Mouse (Mus musculus) midbrain, embryonic 13.5 days (tissue): ENCODE results near the gene Cradd. TPM values are rescaled to one million over a fixed set of nuclear protein-coding genes. Genes with fewer than 3 reads are reported as not detected.

Experiments used
- ATAC-seq: fragments of 200-750 bp; cut with Nextera tagmentation; 2 replicates; pipeline ENCODE4 v1.8.0; 2017; ENCODE audit warnings: mild to moderate bottlenecking, moderate TSS enrichment, moderate library complexity
- H3K27ac ChIP-seq: fragments of 300-500 bp; sonication (generic); 2 replicates; pipeline ENCODE4 v1.5.1; 2015; ENCODE audit warnings: inconsistent platforms, mild to moderate bottlenecking, moderate library complexity
- H3K27me3 ChIP-seq: fragments of 300-500 bp; sonication (generic); 2 replicates; pipeline ENCODE4 v1.6.1; 2015; ENCODE audit warnings: mild to moderate bottlenecking, inconsistent platforms
- H3K36me3 ChIP-seq: fragments of 300-500 bp; sonication (generic); 2 replicates; pipeline ENCODE4 v1.6.1; 2015; ENCODE audit warnings: mild to moderate bottlenecking, inconsistent platforms
- H3K4me1 ChIP-seq: fragments of 300-500 bp; sonication (generic); replicated peaks from 2 replicates; pipeline ENCODE4 v1.6.1; 2015; ENCODE audit warnings: inconsistent platforms
- H3K4me2 ChIP-seq: fragments of 300-500 bp; sonication (generic); replicated peaks from 2 replicates; pipeline ENCODE4 v1.6.1; 2015; ENCODE audit warnings: moderate library complexity, mild to moderate bottlenecking, inconsistent platforms
- H3K4me3 ChIP-seq: fragments of 300-500 bp; sonication (generic); replicated peaks from 2 replicates; pipeline ENCODE4 v1.5.1; 2015; ENCODE audit warnings: mild to moderate bottlenecking, inconsistent platforms
- H3K9ac ChIP-seq: fragments of 300-500 bp; sonication (generic); replicated peaks from 2 replicates; pipeline ENCODE4 v1.6.1; 2015; ENCODE audit warnings: mild to moderate bottlenecking, inconsistent platforms
- H3K9me3 ChIP-seq: fragments of 300-500 bp; sonication (generic); 2 replicates; pipeline ENCODE4 v1.6.1; 2016; ENCODE audit warnings: mild to moderate bottlenecking, inconsistent platforms
- WGBS: fragments of 180-500 bp; shearing (Covaris S2); methylation state at CpG from one replicate; pipeline ENCODE4 v1.1.7; 2015; 5-methylcytosine and 5-hydroxymethylcytosine counted together
- polyA plus RNA-seq: library from polyadenylated mRNA; unstranded; fragments of >200 nt; fragmentation: Nextera tagmentation; extraction: Ambion mirVana; gene quantifications from 2 replicates; pipeline ENCODE4 v1.2.1, GENCODE M21; 2015

Cradd gene
- polyA plus RNA-seq, 1 experiment from 2014 or later: 10.7 TPM

GRCm38 (mm10) chr10:95248362-95248761, 75.6 kb downstream of the Cradd start:
- no peak for ATAC-seq
- H3K4me2 ChIP-seq: no peak overlapping the region
- WGBS: 60% methylated on average over 6 of the region's 6 CpGs
- H3K27me3 ChIP-seq: no peaks in the 10 kb centered on the region; the same call in 1 of the 2 replicates
- no peak overlapping the region for H3K27ac ChIP-seq
- no peak overlapping the region for H3K9ac ChIP-seq
- H3K4me3 ChIP-seq: no peak overlapping the region
- H3K4me1 ChIP-seq: peaks cover 5% of the 10 kb centered on the region
- H3K36me3 ChIP-seq: no peaks in the 10 kb centered on the region
- no peaks in the 10 kb centered on the region for H3K9me3 ChIP-seq

DNA sequence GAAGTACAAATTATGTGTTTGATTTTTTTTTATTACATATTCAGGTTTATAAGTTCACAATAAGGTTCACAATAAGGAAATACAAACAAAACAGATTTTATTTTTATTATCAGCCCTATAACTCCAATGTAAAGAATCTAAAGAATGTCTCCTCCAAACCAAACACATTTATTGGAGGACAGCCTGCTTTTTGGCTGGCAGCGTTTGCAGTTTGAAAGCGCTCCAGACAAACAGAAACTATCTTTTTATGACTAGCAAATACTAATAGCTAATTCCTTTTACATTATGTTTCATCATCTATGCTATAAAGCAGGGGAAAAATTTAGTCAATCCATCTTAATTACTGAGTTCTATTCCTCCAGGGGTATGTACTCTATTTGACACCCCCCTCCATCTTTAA, 77.2 kb downstream of the Cradd start:
- Histone ChIP-seq H3K4me1 (peaks cover 5% of the 10 kb centered on the region), H3K27ac (no peak overlapping the region), H3K4me3 (no peak overlapping the region), H3K4me2 (no peak overlapping the region), H3K27me3 (no peaks in the 10 kb centered on the region), H3K36me3 (no peaks in the 10 kb centered on the region), H3K9ac (no peak overlapping the region), H3K9me3 (no peaks in the 10 kb centered on the region)
- ATAC-seq: no peak
- WGBS: 86% methylated on average over 2 of the region's 2 CpGs

DNA sequence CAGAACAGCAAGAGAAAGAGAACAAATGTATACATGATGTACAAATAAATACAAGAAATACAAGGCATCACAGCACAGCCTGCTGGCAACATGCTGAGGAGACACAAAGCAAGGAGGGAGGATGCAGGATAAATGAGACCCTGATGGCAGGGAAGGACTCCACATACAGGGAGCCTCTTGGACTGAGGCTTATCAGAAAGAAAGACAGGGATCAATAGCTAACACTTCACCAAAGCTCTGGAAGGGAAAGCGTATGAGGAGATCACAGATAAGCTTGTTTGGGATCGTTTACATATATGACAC, 78.3 kb downstream of the Cradd start:
- H3K9me3 ChIP-seq: no peaks in the 10 kb centered on the region
- peak overlapping the region; percentile 2; the same call in 1 of the 2 replicates for H3K27ac ChIP-seq
- 68% methylated on average over 2 of the region's 2 CpGs for WGBS
- peak; percentile 63; the same call in 1 of the 2 replicates for ATAC-seq
- no peak overlapping the region for H3K4me2 ChIP-seq
- no peaks in the 10 kb centered on the region for H3K27me3 ChIP-seq
- no peaks in the 10 kb centered on the region for H3K36me3 ChIP-seq
- H3K4me1 ChIP-seq: peaks cover 5% of the 10 kb centered on the region
- H3K4me3 ChIP-seq: no peak overlapping the region
- H3K9ac ChIP-seq: no peak overlapping the region

- peak; percentile 75 for ATAC-seq
- 37% methylated on average over 23 of the region's 23 CpGs for WGBS
- no peaks in the 10 kb centered on the region for H3K36me3 ChIP-seq
- H3K9ac ChIP-seq: no peak overlapping the region
- H3K27me3 ChIP-seq: no peaks in the 10 kb centered on the region
- H3K27ac ChIP-seq: peak overlapping the region; percentile 2; the same call in 1 of the 2 replicates
- no peaks in the 10 kb centered on the region for H3K9me3 ChIP-seq
- H3K4me1 ChIP-seq: peaks cover 6% of the 10 kb centered on the region
- 0 out of 2 replicates have a peak overlapping the region, but pooled peaks have one; percentile 11 for H3K4me2 ChIP-seq
- no peak overlapping the region for H3K4me3 ChIP-seq
Observed at GRCm38 (mm10) chr10:95244961-95245679, 78.8 kb downstream of the Cradd start.

DNA sequence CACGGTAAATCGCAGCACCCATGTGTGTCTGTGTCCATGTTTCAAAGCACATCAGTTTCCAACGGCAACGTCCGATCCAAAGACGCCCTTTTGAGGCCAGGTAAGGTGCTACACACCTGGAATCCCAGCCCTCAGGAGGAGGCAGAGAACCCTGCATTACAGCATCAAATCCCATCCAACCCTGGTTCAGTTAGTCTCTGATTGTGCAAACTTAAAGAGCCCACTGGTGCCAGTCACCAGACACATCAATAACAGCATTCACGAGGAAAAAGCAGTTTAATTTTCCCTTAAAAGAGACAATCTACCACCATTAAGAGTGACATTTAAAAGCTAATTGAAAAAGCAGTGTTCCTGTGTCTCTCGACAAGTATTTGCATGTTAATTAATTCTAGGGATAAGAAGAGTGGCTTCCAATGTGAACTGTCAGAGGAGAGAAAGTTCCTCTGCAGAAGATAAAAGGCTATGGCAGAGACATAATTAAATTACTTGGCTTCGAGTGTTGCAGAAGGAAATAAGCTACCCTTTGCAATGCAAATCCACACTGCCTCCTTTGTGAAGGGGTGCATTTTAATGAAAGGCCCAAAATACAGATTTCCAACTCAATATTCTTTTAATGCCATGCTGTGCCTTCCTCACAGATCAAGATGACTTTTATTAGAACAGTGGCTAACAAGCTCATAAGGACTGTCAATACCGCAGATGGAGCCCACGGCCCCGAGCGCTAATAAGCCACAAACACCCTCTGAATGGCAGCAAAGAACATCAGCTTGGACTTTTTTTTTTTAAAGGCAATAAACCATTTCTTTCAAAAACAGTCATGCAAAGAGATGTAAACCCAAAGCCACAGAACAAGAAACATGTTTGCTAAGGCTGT, 84.5 kb downstream of the Cradd start:
- Histone ChIP-seq H3K27me3 (no peaks in the 10 kb centered on the region), H3K9ac (no peak overlapping the region), H3K4me3 (no peak overlapping the region), H3K36me3 (no peaks in the 10 kb centered on the region), H3K9me3 (no peaks in the 10 kb centered on the region), H3K4me1 (peaks cover 39% of the 10 kb centered on the region), H3K4me2 (no peak overlapping the region), H3K27ac (peak overlapping the region; percentile 77)
- 27% methylated on average over 13 of the region's 13 CpGs for WGBS
- peak; percentile 80 for ATAC-seq

DNA sequence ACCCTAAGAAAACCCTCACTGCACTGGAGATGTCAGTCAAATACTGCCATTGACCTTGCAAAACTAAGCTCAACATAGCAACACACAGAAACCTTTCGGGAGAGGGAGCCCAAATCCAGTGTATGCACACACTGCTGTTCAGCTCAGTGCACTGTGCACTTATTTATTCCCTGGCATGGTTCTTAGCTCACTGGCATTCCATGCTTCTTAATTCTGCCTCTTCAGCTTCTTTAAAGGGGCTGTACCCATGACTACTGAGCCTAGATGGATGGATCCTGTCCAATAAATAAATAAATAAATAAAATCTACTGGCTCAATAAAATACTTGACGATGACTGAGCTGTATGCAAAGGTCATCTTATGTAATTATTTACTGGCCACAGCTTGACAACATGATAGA, 85.3 kb downstream of the Cradd start:
- Histone ChIP-seq H3K27me3 (no peaks in the 10 kb centered on the region), H3K9ac (no peak overlapping the region), H3K9me3 (no peaks in the 10 kb centered on the region), H3K27ac (peak overlapping the region; percentile 77), H3K36me3 (no peaks in the 10 kb centered on the region), H3K4me2 (no peak overlapping the region), H3K4me1 (peaks cover 39% of the 10 kb centered on the region), H3K4me3 (no peak overlapping the region)
- no peak for ATAC-seq
- 70% methylated on average over 2 of the region's 2 CpGs for whole genome bisulfite sequencing

- no peak overlapping the region for H3K9ac ChIP-seq
- H3K27ac ChIP-seq: no peak overlapping the region
- no peak overlapping the region for H3K4me3 ChIP-seq
- no peaks in the 10 kb centered on the region for H3K36me3 ChIP-seq
- H3K9me3 ChIP-seq: no peaks in the 10 kb centered on the region
- WGBS: 41% methylated on average over 8 of the region's 8 CpGs
- H3K4me2 ChIP-seq: no peak overlapping the region
- no peaks in the 10 kb centered on the region for H3K27me3 ChIP-seq
- H3K4me1 ChIP-seq: peaks cover 39% of the 10 kb centered on the region
- no peak for ATAC-seq
Observed at GRCm38 (mm10) chr10:95236226-95236625, 87.7 kb downstream of the Cradd start.

DNA sequence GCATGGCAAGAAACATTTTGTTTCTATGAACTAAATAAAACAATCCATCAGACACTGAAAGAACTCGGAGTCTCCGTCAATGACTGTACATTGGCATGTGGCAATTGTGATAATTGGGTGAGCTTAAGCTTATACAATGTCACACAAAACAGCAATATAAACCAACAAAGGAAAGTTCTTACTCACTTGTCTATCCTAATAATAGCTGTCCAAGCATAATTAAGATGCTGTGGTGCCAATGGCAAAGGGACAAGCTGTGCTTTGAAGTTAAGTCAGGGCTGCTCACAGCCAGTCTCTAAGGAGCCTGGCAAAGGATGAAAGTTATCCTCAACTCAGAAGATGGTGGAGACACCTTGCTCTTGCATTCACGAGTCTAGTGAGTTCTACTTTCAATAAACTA, 89.3 kb downstream of the Cradd start:
- no peaks in the 10 kb centered on the region for H3K36me3 ChIP-seq
- H3K4me1 ChIP-seq: peaks cover 35% of the 10 kb centered on the region
- H3K9me3 ChIP-seq: no peaks in the 10 kb centered on the region
- H3K4me2 ChIP-seq: no peak overlapping the region
- H3K27ac ChIP-seq: no peak overlapping the region
- no peaks in the 10 kb centered on the region for H3K27me3 ChIP-seq
- ATAC-seq: no peak
- H3K4me3 ChIP-seq: no peak overlapping the region
- WGBS: 50% methylated on average over 3 of the region's 3 CpGs
- H3K9ac ChIP-seq: no peak overlapping the region

- Histone ChIP-seq H3K4me2 (no peak overlapping the region), H3K4me1 (peaks cover 23% of the 10 kb centered on the region), H3K4me3 (no peak overlapping the region), H3K27me3 (no peaks in the 10 kb centered on the region), H3K9me3 (no peaks in the 10 kb centered on the region), H3K36me3 (no peaks in the 10 kb centered on the region), H3K27ac (no peak overlapping the region), H3K9ac (no peak overlapping the region)
- ATAC-seq: no peak
- 93% methylated on average over 10 of the region's 10 CpGs for WGBS
Observed at GRCm38 (mm10) chr10:95233044-95233443, 90.9 kb downstream of the Cradd start.

DNA sequence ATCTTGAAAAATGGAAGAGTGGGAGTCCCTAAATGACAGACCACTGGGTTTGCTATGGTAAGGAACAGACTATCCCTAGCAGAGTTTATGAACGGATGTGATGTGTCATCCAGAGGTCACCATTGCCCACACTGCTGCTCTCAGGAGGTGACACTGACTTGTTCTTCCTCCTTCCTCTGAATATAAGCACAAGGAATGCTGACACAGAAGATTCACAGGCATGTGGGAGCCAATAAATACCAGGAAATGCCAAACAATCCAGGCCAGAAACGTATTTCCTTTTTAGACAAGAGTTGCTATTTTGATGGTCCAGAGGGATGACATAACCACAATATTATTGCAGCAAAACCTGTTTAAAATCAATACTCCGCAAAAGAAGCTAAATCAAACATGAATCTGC, 91.4 kb downstream of the Cradd start:
- no peak overlapping the region for H3K4me3 ChIP-seq
- H3K9ac ChIP-seq: no peak overlapping the region
- no peaks in the 10 kb centered on the region for H3K36me3 ChIP-seq
- no peaks in the 10 kb centered on the region for H3K27me3 ChIP-seq
- H3K4me1 ChIP-seq: peaks cover 26% of the 10 kb centered on the region
- no peaks in the 10 kb centered on the region for H3K9me3 ChIP-seq
- H3K4me2 ChIP-seq: no peak overlapping the region
- no peak for ATAC-seq
- no peak overlapping the region for H3K27ac ChIP-seq
- WGBS: 84% methylated on average over 3 of the region's 3 CpGs

DNA sequence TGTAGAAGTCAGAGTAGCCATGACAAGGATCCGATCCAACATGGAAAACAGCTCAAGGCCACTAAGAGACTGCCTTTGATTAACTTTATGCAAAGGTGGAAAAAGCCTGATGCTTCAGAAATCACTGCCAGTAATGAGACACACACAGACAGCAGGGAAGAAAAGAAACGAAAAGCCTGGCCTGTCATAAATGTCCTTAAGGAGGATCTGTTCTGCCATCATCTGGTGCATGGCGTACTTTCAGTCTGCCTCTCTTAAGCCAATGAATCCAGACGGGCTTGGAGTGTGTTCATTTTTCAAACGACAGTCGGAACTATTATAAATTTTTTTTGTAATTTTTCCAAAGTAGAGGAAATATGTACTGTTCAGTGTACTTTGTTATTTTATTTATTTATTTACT, 95.7 kb downstream of the Cradd start:
- no peaks in the 10 kb centered on the region for H3K27me3 ChIP-seq
- no peaks in the 10 kb centered on the region for H3K9me3 ChIP-seq
- peak; percentile 56; the same call in 1 of the 2 replicates for ATAC-seq
- WGBS: 63% methylated on average over 6 of the region's 6 CpGs
- no peak overlapping the region for H3K4me3 ChIP-seq
- H3K27ac ChIP-seq: peak overlapping the region; percentile 59; the same call in 1 of the 2 replicates
- peaks cover 8% of the 10 kb centered on the region for H3K4me1 ChIP-seq
- no peaks in the 10 kb centered on the region for H3K36me3 ChIP-seq
- no peak overlapping the region for H3K9ac ChIP-seq
- no peak overlapping the region for H3K4me2 ChIP-seq

DNA sequence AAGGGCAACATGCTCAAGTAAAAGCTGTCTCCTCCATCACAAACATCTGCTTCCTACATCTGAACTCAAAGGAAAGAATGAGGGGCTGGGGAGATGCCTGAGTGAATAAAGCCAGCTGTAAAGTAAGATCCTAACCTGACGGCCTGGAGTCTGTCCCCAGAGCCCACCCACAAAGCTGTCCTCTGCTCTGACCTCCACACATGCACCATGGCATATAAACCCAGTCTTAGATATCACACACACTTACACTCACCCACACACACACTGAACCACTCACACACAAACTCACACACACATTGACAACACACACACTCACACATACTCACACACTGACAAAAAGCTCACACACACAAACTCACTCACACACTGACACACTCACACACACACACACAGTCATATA, 96.3 kb downstream of the Cradd start:
- Histone ChIP-seq H3K27me3 (no peaks in the 10 kb centered on the region), H3K36me3 (no peaks in the 10 kb centered on the region), H3K4me1 (peaks cover 8% of the 10 kb centered on the region), H3K4me3 (no peak overlapping the region), H3K9ac (no peak overlapping the region), H3K27ac (peak overlapping the region; percentile 59), H3K9me3 (no peaks in the 10 kb centered on the region), H3K4me2 (no peak overlapping the region)
- ATAC-seq: no peak
- 8% methylated on average over 1 of the region's 1 CpGs for WGBS
